Mouse (Mus musculus): ENCODE results near the gene Vsig10. TPM values are rescaled to one million over a fixed set of nuclear protein-coding genes. Genes with fewer than 3 reads are reported as not detected.

Gene Vsig10
- polyA plus RNA-seq, 1 experiment: 17.2 TPM

DNA sequence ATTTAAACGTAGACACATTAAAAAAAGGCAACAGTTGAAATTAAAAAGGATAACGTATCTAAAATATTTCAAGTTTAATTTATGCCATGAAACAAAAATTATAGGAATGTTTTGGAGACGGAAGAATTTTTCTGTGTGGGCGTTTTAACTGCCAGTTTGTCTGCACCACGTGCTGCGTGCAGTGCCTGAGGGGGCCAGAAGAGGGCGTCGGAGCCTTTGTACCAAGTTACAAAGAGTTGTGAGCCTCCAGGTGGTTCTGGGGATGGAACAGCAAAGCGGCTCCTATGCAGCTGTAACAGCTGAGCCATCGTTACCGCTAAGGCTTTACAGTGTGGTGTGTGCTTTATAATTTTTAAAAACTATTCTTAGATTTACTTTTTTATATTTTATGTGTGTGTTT is 39.8 kb downstream of the Vsig10 start:
- H3K4me1 ChIP-seq (ENCODE audit: control insufficient read depth, insufficient read depth, low read length): peaks cover 50% of the 10 kb centered on the region
- H3K27me3 ChIP-seq (replicated peaks; ENCODE audit: control insufficient read depth, insufficient read depth, low read length): no peaks in the 10 kb centered on the region
- no peaks in the 10 kb centered on the region; the same call in 1 of the 2 replicates for H3K36me3 ChIP-seq (ENCODE audit: control insufficient read depth, insufficient read depth, low read length)
- DNase-seq: peak; percentile 83
- H3K4me3 ChIP-seq (ENCODE audit: insufficient read depth, low read depth, low read length): no peak overlapping the region
- WGBS: 36% methylated on average over 11 of the region's 11 CpGs
- TF ChIP-seq POLR2A (IDR thresholded peaks at IDR 0.05; ENCODE audit: low read depth, low read length) (no peak), CTCF (conservative IDR thresholded peaks at IDR 0.05; ENCODE audit: insufficient read depth, insufficient read length, low read depth, low read length) (peak; percentile 77)
- H3K27ac ChIP-seq (ENCODE audit: insufficient read depth, low read depth, low read length): 0 out of 2 replicates have a peak overlapping the region, but pooled peaks have one; percentile 89

- Histone ChIP-seq H3K4me3 (ENCODE audit: insufficient read depth, low read depth, low read length) (no peak overlapping the region), H3K4me1 (ENCODE audit: control insufficient read depth, insufficient read depth, low read length) (peaks cover 57% of the 10 kb centered on the region), H3K27me3 (replicated peaks; ENCODE audit: control insufficient read depth, insufficient read depth, low read length) (no peaks in the 10 kb centered on the region), H3K27ac (ENCODE audit: insufficient read depth, low read depth, low read length) (peak overlapping the region; percentile 89), H3K36me3 (ENCODE audit: control insufficient read depth, insufficient read depth, low read length) (no peaks in the 10 kb centered on the region; the same call in 1 of the 2 replicates)
- peak; percentile 89 for DNase-seq
- WGBS: 17% methylated on average over 7 of the region's 7 CpGs
- no peak for TF ChIP-seq POLR2A (IDR thresholded peaks at IDR 0.05; ENCODE audit: low read depth, low read length)
- no peak for TF ChIP-seq CTCF (conservative IDR thresholded peaks at IDR 0.05; ENCODE audit: insufficient read depth, insufficient read length, low read depth, low read length)
Observed at GRCm38 (mm10) chr5:117359497-117360227, 40.8 kb downstream of the Vsig10 start.

DNA sequence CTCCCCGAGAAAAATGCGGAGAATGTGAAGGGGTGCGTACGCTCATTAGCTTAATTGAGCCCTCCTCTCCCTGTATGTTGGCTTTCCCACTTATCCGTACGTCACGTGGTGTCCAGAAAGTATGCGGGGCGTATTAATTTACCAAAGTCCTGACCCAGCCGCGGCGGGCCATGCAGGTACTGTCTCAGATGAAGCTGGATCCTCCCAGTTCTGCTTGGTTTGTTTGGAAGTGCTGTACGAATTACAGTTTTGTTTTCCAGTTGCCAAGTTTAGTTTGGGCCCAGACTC is 41.3 kb downstream of the Vsig10 start:
- Histone ChIP-seq H3K36me3 (ENCODE audit: control insufficient read depth, insufficient read depth, low read length) (no peaks in the 10 kb centered on the region; the same call in 1 of the 2 replicates), H3K27me3 (replicated peaks; ENCODE audit: control insufficient read depth, insufficient read depth, low read length) (no peaks in the 10 kb centered on the region), H3K4me1 (ENCODE audit: control insufficient read depth, insufficient read depth, low read length) (peaks cover 60% of the 10 kb centered on the region), H3K4me3 (ENCODE audit: insufficient read depth, low read depth, low read length) (no peak overlapping the region), H3K27ac (ENCODE audit: insufficient read depth, low read depth, low read length) (peak overlapping the region; percentile 89)
- no peak for TF ChIP-seq POLR2A (IDR thresholded peaks at IDR 0.05; ENCODE audit: low read depth, low read length)
- peak; percentile 84 for DNase-seq
- 26% methylated on average over 13 of the region's 13 CpGs for WGBS

DNA sequence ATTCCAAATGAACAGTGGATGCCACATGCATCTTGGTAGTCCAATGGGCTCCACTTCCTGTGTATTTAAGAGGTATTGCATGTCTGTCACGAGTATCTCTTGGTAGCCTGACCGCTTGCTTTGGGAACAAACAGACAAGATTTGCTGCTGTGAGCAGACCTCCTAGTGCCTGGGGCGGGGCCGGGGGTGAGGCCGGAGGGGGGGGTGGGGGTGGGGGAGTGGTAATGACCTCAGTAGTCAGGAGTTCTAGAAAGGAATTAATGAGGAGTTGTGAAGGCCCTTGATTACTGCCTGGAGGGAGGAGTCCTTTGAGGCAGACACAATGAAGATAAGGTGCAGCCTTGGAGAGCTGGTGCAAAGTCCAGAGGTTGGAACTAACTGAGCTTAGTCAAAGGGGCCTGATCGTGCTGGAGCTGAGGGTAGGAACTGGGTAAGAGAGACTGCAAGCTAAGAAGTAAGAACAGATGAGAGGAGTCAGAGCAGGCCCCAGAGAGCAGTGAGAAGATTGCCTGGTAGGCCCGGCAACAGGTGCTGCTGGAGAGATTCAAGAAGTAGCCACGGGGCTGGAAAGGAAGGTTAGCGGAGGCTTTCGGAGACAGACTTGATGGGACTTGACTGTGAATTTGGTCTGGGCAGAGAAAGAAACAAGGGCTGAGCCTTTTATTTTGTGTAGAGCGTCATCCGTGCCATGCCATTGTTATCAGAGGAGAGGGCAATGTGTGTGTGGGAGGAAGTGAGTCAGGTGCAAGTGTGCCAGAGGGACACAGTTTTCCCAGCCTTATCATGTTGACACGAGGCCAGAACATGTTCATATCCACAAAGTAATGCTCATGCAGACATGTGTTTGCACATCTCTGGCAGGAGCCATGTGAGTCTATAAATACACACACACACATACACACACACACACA is 42.0 kb downstream of the Vsig10 start:
- Histone ChIP-seq H3K27me3 (replicated peaks; ENCODE audit: control insufficient read depth, insufficient read depth, low read length) (no peaks in the 10 kb centered on the region), H3K27ac (ENCODE audit: insufficient read depth, low read depth, low read length) (peak overlapping the region; percentile 89), H3K36me3 (ENCODE audit: control insufficient read depth, insufficient read depth, low read length) (no peaks in the 10 kb centered on the region; the same call in 1 of the 2 replicates), H3K4me1 (ENCODE audit: control insufficient read depth, insufficient read depth, low read length) (peaks cover 65% of the 10 kb centered on the region), H3K4me3 (ENCODE audit: insufficient read depth, low read depth, low read length) (peak overlapping the region; percentile 23)
- peak; percentile 90 for DNase-seq
- no peak for TF ChIP-seq CTCF (conservative IDR thresholded peaks at IDR 0.05; ENCODE audit: insufficient read depth, insufficient read length, low read depth, low read length)
- no peak for TF ChIP-seq POLR2A (IDR thresholded peaks at IDR 0.05; ENCODE audit: low read depth, low read length)
- 24% methylated on average over 13 of the region's 13 CpGs for WGBS

GRCm38 (mm10) chr5:117361590-117361989 is 42.7 kb downstream of the Vsig10 start:
- TF ChIP-seq CTCF (conservative IDR thresholded peaks at IDR 0.05; ENCODE audit: insufficient read depth, insufficient read length, low read depth, low read length): no peak
- no peak for TF ChIP-seq POLR2A (IDR thresholded peaks at IDR 0.05; ENCODE audit: low read depth, low read length)
- no peaks in the 10 kb centered on the region for H3K27me3 ChIP-seq (replicated peaks; ENCODE audit: control insufficient read depth, insufficient read depth, low read length)
- DNase-seq: no peak
- no peak overlapping the region for H3K4me3 ChIP-seq (ENCODE audit: insufficient read depth, low read depth, low read length)
- WGBS: 38% methylated on average over 4 of the region's 4 CpGs
- H3K27ac ChIP-seq (ENCODE audit: insufficient read depth, low read depth, low read length): peak overlapping the region; percentile 81
- peaks cover 63% of the 10 kb centered on the region for H3K4me1 ChIP-seq (ENCODE audit: control insufficient read depth, insufficient read depth, low read length)
- no peaks in the 10 kb centered on the region; the same call in 1 of the 2 replicates for H3K36me3 ChIP-seq (ENCODE audit: control insufficient read depth, insufficient read depth, low read length)

DNA sequence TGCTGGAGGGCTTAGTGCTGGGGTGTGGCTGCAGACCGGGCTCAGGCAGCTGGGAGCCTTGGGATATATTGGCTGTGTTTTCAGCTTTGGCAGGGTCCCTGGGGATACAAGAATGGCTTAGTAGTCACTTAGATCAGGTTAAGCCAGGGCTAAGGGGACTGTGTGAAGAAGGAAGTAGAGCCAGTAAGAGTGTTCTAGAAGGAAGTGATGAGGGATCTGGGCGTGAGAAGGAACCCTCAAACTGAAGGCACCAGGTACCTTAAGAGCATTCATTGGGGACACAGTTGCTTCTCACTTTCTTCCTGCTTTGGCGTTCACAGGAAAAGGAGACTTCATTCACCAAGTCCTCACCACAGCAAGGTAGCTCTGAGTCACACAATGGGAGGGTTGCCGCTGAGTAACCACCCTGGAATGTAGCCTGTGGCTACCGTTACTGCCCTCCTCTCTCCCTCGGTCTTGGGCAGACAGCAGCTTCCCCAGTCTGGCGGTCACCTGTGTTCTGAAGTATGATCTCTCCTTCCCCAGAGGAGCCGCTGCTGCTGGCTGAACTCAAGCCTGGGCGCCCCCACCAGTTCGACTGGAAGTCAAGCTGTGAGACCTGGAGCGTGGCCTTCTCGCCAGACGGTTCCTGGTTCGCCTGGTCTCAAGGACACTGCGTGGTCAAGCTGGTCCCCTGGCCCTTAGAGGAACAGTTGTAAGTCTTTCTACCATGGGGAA is 44.3 kb downstream of the Vsig10 start:
- Histone ChIP-seq H3K4me3 (ENCODE audit: insufficient read depth, low read depth, low read length) (no peak overlapping the region), H3K4me1 (ENCODE audit: control insufficient read depth, insufficient read depth, low read length) (peaks cover 65% of the 10 kb centered on the region), H3K36me3 (ENCODE audit: control insufficient read depth, insufficient read depth, low read length) (no peaks in the 10 kb centered on the region; the same call in 1 of the 2 replicates), H3K27me3 (replicated peaks; ENCODE audit: control insufficient read depth, insufficient read depth, low read length) (no peaks in the 10 kb centered on the region), H3K27ac (ENCODE audit: insufficient read depth, low read depth, low read length) (peak overlapping the region; percentile 84)
- peak; percentile 62 for DNase-seq
- 28% methylated on average over 15 of the region's 15 CpGs for WGBS
- TF ChIP-seq POLR2A (IDR thresholded peaks at IDR 0.05; ENCODE audit: low read depth, low read length) (no peak), CTCF (conservative IDR thresholded peaks at IDR 0.05; ENCODE audit: insufficient read depth, insufficient read length, low read depth, low read length) (no peak)
